Mouse (Mus musculus): ENCODE results near the gene Psmd2.

Gene Psmd2

DNA sequence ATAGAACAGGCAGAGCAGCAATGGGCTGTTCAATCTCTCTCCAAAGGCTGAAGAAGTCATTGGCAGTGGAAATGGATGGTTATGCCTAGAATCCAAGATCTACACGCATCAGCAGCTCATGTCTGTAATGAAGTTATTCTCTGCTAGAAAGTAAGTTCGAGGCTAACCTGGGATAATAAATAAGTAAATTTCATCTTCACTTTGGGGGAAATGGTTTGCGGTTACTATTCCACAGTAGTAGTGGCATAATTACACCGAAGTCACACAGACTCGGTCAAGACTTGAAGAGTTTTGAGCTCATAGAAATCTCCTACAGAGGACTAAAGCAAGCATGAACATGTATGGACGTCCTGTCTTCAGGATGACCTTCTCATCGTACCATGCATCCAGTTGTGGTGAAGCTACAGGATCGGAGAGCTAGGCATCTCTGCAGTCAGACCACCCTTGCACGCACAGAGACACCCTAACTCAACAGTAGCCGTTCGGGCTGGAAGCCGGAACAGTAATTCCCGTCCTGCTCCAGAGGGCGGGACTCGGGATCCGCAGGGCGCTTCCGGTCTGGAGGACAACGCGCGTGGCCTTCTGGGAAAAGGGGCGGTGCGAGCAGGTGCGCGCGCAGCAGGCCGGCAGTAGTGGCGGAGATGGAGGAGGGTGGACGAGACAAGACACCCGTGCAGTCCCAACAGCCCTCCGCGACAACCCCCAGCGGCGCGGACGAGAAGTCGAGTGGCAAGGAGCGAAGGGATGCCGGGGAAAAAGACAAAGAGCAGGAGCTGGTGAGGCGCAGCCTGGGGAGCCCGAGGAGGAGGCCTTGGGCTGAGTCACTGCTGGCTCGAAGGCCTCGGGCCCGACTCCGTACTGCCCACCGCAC is at the start of gene Psmd2:
Gene Psmd2 (plus strand): TSS at position 577 of the 871 bp plus-strand sequence.
- peak; percentile 94 to 98 for DNase-seq (ENCODE audit: low spot score in 2 of 2)

DNA sequence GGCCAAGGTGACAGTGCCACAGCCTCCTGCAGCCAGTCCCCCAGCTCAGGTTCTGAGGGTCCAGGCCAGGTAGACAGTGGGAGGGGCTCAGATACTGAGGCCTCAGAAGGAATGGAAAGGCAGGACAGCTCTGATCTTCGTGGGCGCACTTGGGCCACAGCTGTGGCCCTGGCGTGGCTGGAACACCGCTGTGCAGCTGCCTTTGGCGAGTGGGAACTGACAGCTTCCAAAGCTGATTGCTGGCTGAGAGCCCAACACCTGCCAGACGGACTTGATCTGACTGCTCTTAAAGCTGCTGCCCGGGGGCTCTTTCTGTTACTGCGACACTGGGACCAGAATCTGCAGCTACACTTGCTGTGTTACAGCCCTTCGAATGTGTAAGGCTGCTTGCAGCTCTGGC is 46.7 kb upstream of the Psmd2 start:
- no peak for DNase-seq (ENCODE audit: low spot score in 2 of 2)

DNA sequence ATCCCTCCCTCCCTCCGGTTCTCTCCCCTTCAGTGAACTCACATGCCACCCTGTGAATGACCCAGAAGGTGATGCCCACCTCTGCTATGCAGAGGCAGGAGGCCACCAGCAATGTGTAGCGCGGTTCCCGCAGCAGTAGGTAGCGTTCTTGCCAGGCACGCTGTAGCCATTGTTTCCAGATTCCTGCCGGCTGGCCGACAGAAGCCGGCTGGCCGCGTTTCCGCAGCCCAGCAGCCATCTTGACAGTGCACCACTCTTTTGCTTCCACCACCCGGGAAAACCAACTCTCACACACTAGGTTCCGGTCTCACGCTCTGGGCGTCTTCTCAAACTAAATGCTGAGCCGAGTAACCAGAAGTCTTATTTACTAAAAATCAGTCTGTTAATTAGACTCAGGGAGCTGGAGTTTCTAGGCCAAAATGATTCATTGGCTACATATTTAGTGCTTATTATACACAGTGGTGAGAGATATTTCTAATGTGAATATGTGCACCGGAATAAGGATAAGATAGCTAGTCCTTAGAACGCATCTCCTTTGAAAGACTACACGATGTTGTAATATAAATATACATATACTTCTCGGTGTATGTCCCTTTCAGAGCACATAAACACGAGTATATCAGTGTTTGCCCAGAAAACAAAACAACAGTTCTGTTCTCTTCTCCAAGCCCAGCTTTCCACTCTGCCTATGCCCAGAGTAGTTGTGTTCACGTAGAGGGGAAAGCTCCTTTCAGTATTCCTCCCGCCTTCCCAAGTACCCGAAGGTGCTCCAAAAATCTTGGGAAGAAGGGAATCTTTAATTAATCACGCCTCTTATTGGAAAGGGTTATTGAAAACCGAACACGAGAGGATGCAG is 40.7 kb upstream of the Psmd2 start:
- DNase-seq (ENCODE audit: low spot score in 2 of 2), result peak; percentile 70 to 76

DNA sequence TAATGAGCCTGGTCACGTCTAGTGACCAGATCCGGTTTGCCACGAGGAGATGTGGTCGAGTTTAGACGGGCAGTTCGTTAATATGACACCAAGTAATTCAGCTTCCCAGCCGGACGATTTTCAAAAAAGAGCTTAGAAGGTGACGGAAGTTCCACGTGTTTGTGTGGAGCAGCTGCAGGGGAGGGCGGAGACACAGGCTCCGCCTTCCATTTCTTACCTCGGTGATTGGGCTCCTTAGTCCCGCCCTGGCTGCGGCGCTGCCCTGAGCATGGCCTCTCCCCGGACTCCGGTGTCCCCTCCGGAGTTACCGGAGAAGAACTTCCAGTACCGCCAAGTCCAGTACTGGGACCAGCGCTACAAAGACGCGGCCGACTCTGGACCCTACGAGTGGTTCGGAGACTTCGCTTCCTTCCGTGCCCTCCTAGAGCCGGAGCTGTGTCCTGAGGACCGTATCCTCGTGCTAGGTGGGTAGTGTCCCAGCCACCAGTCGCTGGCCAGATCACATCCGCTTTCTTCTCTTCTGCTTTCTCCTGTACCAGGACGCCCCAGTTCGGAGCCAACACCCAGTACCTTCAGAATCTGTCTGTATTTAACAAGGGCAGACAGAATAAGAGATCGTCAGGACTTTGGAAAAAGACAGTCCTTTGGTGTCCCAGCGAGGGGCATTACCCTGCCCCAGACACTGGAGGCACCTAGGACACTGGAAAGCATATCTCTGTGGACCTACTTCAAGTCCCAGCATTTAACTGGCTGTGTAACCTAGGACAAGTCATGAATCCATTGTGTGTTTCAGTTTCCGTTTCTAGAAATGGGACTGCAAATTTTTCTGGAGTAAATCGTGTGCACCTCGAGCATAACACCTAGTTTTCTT is 39.9 kb upstream of the Psmd2 start, which contains the start of the genes Eef1akmt4, Gm49333 and Alg3:
Gene Eef1akmt4 (plus strand): TSS at position 237 of the 871 bp plus-strand sequence.
Gene Gm49333 (plus strand): TSS at position 254 of the 871 bp plus-strand sequence.
Gene Alg3 (minus strand): TSS at position 379 of the 871 bp plus-strand sequence.
- DNase-seq (ENCODE audit: low spot score in 2 of 2), result peak; percentile 81 to 85

DNA sequence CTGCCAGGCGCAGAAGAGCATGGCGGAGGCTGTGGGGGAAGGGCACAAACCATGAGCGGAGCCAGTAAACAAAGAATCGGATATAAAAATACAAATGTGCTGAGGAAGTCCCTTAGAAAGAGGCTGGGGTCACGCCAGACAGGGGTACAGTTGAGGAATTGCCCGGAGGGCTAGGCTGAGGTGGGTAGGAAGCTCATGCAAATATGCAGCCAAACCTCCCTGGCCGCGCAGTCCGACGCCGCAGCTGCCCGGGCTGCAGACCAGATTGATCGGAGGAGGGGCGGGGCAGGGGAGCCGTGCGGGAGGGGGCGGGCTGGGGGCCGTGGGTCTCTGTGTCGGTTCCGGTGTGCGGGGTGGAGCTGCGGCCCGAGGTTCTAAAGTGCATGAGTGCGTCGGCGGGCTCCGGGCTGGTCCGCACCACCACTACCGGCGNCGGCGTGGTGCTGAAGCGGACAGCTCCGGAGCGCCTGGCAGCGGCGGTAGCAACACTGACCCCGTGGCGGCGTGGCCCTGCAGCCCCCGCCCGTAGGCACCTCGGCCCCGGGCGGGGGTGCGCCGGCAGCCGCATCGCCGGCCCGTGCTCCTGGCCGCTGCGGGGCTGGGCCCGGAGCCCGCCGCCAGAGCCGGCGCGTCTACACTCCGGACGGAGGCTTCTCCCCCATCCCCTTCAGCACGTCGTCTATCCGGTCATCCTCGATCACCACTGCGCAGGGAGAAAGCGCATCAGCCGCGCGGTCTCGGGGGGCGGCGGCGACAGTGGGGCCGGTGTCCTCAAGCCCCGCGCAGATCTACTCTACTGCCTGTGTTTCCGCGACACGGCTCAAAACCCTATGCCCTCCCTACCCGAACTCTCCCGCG is 31.7 kb upstream of the Psmd2 start:
- no peak for DNase-seq (ENCODE audit: low spot score in 2 of 2)

DNA sequence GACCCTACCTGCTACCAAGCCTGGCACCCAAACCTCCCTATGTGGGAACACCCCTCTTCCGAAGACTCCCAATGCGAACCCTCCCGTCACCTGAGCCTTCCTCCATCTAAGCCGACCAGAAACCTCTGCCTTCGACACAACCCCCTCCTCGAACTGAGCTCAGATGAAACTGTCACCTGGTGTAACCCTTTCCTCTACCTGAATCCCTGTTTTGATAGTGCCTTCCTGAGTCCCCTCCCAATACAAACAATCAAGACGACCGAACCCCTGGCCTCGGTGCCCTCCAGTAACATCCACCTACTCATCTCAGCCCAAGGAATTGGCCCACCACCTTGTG is 31.1 kb upstream of the Psmd2 start:
- no peak for DNase-seq (ENCODE audit: low spot score in 2 of 2)

DNA sequence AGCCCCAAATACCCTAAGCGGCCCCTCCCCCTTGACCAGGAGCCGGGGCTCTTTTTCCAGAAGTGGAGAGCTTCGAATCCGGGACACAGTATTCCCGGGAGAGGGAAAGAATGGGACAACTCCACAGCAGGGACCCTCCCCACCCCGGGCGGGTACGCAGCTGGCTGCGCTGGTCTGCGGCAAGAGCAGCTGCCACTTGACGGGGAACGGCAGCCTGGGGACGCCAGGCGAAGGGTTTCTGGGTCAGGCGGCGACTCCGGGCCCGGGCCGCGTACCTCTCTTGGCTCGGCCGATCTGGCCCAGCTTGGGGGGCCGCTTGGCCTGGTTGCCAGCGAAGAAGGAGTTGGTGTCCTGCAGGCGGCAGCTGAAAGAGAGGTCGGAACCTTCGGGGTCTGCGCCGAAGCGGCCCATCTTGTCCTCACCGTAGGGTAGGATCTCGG is 30.7 kb upstream of the Psmd2 start:
- peak in 1 of 2 experiments; percentile 27 for DNase-seq (ENCODE audit: low spot score in 2 of 2)

DNA sequence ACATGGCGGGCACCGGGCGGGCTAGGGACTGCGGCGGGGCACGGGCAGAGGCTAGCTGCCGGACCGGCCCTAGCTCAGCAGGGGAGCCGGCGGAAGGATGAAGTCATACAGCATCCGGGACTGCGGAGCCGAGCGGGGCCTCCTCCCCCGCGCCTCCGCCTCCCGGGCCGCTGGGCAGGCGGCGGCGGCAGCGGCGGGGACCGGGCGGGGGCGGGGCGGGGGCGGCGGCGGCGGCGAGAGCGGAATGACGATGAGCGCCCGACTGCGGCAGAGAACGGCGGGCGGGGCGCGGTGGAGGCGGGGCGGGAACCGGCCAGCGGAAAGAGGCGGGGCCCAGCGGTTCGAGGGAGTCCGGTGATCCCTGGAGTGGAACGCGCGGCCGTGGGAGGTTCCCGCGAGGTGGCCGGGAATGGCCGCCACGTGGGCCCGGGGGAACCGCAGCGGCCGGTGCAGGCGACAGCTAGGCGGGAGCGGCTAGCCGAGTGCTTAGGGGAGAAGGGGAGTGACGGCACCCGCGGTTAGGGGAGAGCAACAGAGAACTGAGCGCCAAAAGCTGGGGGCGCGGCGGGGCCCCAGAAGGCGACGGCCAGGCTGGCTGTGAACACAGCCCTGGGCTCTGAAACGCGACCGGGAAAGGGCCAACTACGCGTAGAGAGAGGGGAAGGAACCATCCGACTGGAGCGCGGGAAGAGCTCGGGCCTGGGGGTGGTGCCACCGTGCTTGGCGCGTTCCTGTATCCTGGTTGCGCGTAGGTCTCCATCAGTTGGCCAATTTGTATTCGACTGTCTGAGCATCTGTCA is 30.1 kb upstream of the Psmd2 start, which contains the start of gene Camk2n2:
Gene Camk2n2 (minus strand): TSS at position 97 of the 800 bp plus-strand sequence.
- no peak for DNase-seq (ENCODE audit: low spot score in 2 of 2)

DNA sequence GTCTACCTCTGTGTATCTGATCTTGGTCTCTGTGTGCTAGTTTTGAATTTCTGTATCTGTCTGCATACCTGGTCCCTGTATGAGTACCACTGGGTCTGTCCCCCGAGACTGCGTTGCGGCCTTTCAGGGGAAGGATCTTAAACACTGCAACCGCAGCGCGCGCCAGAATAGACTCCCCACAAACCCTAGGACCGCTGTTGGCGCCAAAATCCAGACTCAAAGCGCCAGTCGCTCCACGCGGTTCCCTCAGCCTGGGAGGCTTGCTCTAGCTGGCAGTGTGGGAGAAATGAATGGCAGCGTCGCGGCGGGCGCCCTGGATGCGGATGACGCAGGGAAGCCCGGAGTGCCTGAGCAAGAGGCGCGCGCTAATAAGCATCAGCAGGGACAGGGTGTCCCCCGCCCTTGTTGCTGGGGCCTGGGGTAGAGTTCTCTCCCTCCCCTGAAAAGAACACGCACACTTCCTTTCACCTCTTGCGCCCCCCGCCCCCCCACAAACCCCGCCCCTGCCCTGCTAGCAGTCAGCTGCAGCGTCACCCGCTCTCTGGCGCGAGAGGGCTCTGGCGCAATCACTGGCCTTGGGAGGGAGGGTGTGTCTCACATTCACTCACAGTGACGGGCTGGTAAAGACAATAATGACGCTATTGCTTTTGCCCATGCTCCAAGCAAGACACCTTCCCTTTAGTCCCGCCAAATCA is 29.3 kb upstream of the Psmd2 start:
- DNase-seq (ENCODE audit: low spot score in 2 of 2), result no peak

DNA sequence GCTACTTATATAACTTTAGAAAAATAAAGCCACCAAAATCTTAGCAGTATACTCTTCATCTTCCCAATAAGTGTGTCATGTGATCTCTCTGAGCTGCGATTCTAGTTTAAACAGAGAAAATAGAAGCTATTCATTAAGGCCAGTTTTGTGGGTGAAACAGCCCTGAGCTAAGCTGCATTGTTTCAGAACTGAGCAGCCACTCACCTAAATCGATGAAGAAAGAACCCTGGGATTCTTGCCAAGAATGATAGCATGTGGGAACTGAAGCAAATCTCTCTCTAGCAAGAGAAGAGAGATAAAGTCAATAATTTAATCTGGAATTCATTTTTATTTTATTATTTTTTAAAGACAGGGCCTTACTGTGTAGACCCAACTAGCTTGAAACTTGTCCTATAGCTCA is 28.2 kb upstream of the Psmd2 start:
- no peak for DNase-seq (ENCODE audit: low spot score in 2 of 2)

DNA sequence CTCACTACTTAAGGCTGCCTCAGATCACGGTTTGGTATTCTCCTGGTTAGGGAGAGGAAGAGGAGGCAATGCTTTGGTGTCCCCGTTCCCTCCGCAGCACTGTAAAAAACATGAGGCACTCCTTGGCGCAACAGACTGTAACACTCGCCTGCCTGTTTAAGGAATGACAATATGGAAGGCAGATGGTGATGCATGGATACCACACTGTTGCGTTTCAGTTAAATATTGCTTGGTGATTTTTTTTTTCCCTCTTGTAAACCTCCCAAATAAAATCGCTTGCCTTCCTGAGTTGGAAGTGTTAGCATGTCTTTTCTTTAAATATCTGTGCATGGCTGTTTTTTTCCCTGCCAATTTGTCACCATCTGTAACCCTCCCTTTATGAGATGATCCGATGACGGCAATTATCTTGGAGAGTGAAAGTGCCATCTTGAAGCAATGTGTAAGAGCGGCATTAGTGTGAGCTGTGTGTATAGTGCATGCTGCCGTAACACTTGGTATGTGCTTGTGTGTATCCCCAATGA is 22.5 kb upstream of the Psmd2 start:
- no peak for DNase-seq (ENCODE audit: low spot score in 2 of 2)

DNA sequence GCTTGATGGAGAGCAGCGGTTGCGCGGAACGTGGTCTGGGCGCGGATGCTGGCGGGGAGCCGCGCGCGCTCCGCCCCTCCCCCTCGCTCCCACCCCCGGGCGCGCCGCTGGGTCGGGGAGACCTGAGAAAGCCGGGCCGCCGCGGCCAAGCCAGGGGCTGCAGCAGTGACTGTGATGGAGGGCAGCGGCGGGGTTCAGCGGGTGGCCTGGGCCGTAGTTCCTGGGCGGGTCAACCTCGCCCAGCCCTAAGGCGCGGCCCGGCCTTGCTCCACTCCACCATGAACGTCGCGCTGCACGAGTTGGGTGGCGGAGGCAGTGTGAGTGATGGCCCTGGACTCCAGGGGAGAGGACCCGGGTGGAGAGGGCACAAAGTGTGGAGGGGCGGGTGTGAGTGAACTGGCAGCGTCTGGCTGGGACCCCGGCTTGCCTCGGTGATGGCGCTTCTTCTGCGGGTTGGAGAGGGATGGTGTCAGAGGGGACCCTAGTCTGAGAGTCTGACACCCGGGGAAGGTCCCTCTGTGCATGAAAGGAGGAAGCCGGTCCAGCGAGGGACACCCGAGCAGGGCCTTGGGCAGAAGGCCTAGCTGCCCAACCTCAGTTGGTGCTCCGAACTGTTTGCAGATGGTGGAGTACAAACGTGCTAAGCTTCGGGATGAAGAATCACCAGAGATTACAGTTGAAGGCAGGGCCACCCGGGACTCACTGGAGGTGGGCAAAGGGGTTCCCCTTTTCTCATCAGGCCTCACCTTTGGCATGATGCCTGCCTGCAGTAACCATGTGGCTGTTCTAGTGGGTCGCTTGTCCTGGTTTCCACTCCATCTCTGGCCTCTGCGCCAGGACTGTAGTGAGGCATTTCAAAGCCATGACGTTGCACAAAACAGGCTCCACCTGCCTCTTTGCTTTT is 21.5 kb upstream of the Psmd2 start, which contains the start of gene Ece2:
Gene Ece2 (plus strand): TSS at position 98 of the 904 bp plus-strand sequence.
- DNase-seq (ENCODE audit: low spot score in 2 of 2), result no peak

DNA sequence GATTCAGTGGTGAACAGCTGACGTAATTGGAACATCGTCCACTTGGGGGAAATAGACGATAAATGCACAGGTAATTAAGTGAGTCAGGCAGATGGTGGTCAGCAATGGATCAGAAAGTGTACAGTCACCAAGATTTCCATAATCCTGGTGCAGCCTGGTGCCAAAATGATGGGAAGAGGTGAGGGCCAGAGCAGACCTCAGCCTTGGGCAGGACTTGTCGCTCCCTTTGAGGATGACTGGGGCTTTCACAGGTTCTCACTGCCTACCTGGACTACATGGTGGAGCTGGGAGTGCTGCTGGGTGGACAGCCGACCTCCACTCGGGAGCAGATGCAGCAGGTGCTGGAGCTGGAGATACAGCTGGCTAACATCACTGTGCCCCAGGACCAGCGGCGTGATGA is 14.0 kb upstream of the Psmd2 start:
- no peak for DNase-seq (ENCODE audit: low spot score in 2 of 2)

DNA sequence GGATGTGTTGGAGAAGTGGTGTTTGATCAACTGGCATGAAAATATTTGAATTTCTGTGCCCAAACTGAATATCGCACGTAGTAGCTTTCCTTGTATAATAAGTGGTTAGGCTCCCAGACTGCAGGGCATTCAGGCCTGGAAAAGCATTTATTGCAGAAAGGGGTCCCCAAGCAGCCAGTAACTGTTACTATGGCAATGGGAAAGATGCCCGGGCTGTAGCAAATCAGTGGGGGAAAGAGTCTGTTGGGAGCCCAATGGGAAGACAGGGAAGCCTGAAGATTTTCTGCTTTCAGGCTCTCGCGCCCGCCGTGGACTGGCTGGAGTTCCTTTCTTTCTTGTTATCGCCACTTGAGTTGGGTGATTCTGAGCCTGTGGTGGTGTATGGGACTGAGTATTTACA is 13.1 kb upstream of the Psmd2 start:
- DNase-seq (ENCODE audit: low spot score in 2 of 2), result no peak

DNA sequence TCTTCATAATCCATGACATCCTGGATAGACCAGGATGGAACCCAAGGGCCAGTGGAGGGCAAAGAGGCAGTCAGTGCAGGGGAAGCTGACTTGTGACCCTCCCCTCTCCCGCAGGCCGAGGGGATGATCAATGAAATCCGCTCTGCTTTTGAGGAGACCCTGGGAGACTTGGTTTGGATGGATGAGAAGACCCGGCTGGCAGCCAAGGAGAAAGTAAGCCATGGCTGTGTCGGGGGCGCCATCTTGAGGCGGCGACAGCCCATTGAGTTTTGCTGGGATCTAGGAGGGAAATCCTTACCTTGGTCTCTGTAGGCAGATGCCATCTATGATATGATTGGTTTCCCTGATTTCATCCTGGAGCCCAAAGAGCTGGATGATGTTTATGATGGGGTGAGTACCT is 9.3 kb upstream of the Psmd2 start:
- DNase-seq (ENCODE audit: low spot score in 2 of 2), result peak; percentile 60 to 79

DNA sequence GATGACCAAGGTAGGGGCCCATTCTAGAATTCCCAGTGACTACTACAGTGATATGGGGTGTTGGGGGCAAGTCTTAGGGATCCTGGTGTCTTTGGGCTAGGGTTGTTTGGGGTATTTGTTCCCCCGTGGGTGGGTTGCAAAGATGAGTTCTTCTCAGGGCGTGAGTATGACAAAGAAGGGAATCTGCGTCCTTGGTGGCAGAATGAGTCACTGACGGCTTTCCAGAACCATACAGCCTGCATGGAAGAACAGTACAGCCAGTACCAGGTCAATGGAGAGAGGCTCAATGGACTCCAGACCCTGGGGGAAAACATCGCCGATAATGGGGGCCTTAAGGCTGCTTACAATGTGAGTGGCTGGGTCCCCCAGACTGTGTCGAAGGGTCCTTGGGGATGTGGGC is 7.5 kb upstream of the Psmd2 start:
- no peak for DNase-seq (ENCODE audit: low spot score in 2 of 2)

DNA sequence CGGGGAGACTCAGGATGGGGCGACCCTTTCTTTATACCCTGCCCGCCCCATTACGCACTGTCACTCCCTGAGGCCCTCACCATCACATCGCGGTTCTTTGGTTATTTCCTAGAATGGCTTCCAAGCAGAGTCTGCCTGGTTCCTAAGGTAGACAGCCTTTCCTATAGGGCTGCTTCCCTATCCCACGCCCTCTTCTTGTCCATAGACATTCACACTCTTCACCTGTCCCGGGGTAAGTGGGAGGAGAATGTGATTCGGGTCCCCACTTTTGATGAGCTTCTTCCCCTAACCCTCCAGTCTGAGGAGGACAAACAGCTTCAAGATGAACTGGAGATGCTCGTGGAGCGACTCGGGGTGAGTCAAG is 477 bp downstream of the Psmd2 start:
- DNase-seq (ENCODE audit: low spot score in 2 of 2), result no peak

DNA sequence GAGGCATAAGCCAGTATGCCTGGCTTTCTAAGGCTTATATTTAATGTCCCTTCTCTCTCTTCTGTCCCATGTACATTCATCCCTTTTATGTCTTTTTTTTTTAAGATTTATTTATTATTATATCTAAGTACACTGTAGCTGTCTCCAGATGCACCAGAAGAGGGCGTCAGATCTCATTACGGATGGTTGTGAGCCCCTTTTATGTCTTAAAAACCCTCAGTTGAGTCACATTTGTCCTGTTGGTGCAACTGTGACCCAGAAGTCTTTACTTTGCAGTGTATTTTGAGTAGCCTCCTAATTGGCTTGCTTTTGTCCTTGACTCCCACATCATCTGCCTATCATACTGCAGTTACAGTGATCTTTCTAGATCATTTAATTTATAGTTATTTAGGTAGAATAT is 1.9 kb downstream of the Psmd2 start:
- no peak for DNase-seq (ENCODE audit: low spot score in 2 of 2)

Measured in urinary bladder, postnatal 4 days (tissue).